Mouse (Mus musculus): Measurements from ENCODE around the gene Dpp3. TPM values are rescaled to one million over a fixed set of nuclear protein-coding genes. Genes with fewer than 3 reads are reported as not detected.

Dpp3 gene
- polyA plus RNA-seq, 1 experiment from 2014 or later = 117 TPM

- H3K4me2 ChIP-seq (replicated peaks) = no peak overlapping the region
- 62% methylated on average over 6 of the region's 6 CpGs for WGBS
- no peaks in the 10 kb centered on the region for H3K27me3 ChIP-seq
- no peak overlapping the region for H3K4me3 ChIP-seq (replicated peaks)
- H3K9ac ChIP-seq = no peak overlapping the region
- peaks cover 7% of the 10 kb centered on the region; the same call in 1 of the 2 replicates for H3K4me1 ChIP-seq
- H3K27ac ChIP-seq (replicated peaks) = no peak overlapping the region
- H3K36me3 ChIP-seq = peaks cover 17% of the 10 kb centered on the region; the same call in 1 of the 2 replicates
- ATAC-seq (ENCODE audit: insufficient number of reproducible peaks, low FRiP score, low TSS enrichment, low read depth) = no peak
- no peaks in the 10 kb centered on the region for H3K9me3 ChIP-seq (replicated peaks)
Observed at GRCm38 (mm10) chr19:4859081-4859480, 69.0 kb downstream of the Dpp3 start.

Other genes with a start within 250 kb of the Dpp3 start
- 2.6 and 5.4 TPM in 2 replicates for gene Gm960, start 229.6 kb downstream of the Dpp3 start, polyA plus RNA-seq (2015; fragmentation: Nextera tagmentation; extraction: Ambion mirVana)
- 5.3 TPM in 2 replicates for gene Sptbn2, start 217.1 kb downstream of the Dpp3 start, polyA plus RNA-seq (2015; fragmentation: Nextera tagmentation; extraction: Ambion mirVana)
- 64.3 and 65.5 TPM in 2 replicates for gene Rbm4b, start 171.8 kb downstream of the Dpp3 start, polyA plus RNA-seq (2015; fragmentation: Nextera tagmentation; extraction: Ambion mirVana)
- 66.5 and 70.2 TPM in 2 replicates for gene Rbm4, start 134.4 kb downstream of the Dpp3 start, polyA plus RNA-seq (2015; fragmentation: Nextera tagmentation; extraction: Ambion mirVana)
- 30.9 and 36.3 TPM in 2 replicates for gene Gm21992, start 116.7 kb downstream of the Dpp3 start, polyA plus RNA-seq (2015; fragmentation: Nextera tagmentation; extraction: Ambion mirVana)
- 74.1 and 74.5 TPM in 2 replicates for gene Rbm14, start 116.7 kb downstream of the Dpp3 start, polyA plus RNA-seq (2015; fragmentation: Nextera tagmentation; extraction: Ambion mirVana)
- gene Ccs, start 89.0 kb downstream of the Dpp3 start, polyA plus RNA-seq (2015; fragmentation: Nextera tagmentation; extraction: Ambion mirVana) = 69.4 and 73.8 TPM in 2 replicates
- 1.2 and 1.9 TPM in 2 replicates for gene Ccdc87, start 88.9 kb downstream of the Dpp3 start, polyA plus RNA-seq (2015; fragmentation: Nextera tagmentation; extraction: Ambion mirVana)
- gene Ctsf, start 73.2 kb downstream of the Dpp3 start, polyA plus RNA-seq (2015; fragmentation: Nextera tagmentation; extraction: Ambion mirVana) = 62.7 and 63.9 TPM in 2 replicates
- 29.6 and 33.7 TPM in 2 replicates for gene Actn3, start 50.4 kb downstream of the Dpp3 start, polyA plus RNA-seq (2015; fragmentation: Nextera tagmentation; extraction: Ambion mirVana)
- gene Zdhhc24, start 49.6 kb downstream of the Dpp3 start, polyA plus RNA-seq (2015; fragmentation: Nextera tagmentation; extraction: Ambion mirVana) = 14.0 and 14.9 TPM in 2 replicates
- gene Bbs1, start 21.7 kb downstream of the Dpp3 start, polyA plus RNA-seq (2015; fragmentation: Nextera tagmentation; extraction: Ambion mirVana) = 4.6 and 5.5 TPM in 2 replicates
- 5.0 and 5.1 TPM in 2 replicates for gene Peli3, start 14.8 kb upstream of the Dpp3 start, polyA plus RNA-seq (2015; fragmentation: Nextera tagmentation; extraction: Ambion mirVana)
- gene Mrpl11, start 33.9 kb upstream of the Dpp3 start, polyA plus RNA-seq (2015; fragmentation: Nextera tagmentation; extraction: Ambion mirVana) = 84.2 and 85.9 TPM in 2 replicates
- not detected in 2 replicates for gene Npas4, start 62.0 kb upstream of the Dpp3 start, polyA plus RNA-seq (2015; fragmentation: Nextera tagmentation; extraction: Ambion mirVana)
- gene Slc29a2, start 95.6 kb upstream of the Dpp3 start, polyA plus RNA-seq (2015; fragmentation: Nextera tagmentation; extraction: Ambion mirVana) = 3.5 and 4.9 TPM in 2 replicates
- gene B4gat1, start 110.5 kb upstream of the Dpp3 start, polyA plus RNA-seq (2015; fragmentation: Nextera tagmentation; extraction: Ambion mirVana) = 47.2 and 48.4 TPM in 2 replicates
- gene AC124502.3, start 110.6 kb upstream of the Dpp3 start, polyA plus RNA-seq (2015; fragmentation: Nextera tagmentation; extraction: Ambion mirVana) = 1.9 and 2.0 TPM in 2 replicates
- gene Brms1, start 113.1 kb upstream of the Dpp3 start, polyA plus RNA-seq (2015; fragmentation: Nextera tagmentation; extraction: Ambion mirVana) = 42.2 and 48.6 TPM in 2 replicates
- 2.6 and 4.4 TPM in 2 replicates for gene Rin1, start 122.2 kb upstream of the Dpp3 start, polyA plus RNA-seq (2015; fragmentation: Nextera tagmentation; extraction: Ambion mirVana)
- gene Cd248, start 139.8 kb upstream of the Dpp3 start, polyA plus RNA-seq (2015; fragmentation: Nextera tagmentation; extraction: Ambion mirVana) = 131 and 158 TPM in 2 replicates
- gene Tmem151a, start 157.2 kb upstream of the Dpp3 start, polyA plus RNA-seq (2015; fragmentation: Nextera tagmentation; extraction: Ambion mirVana) = 2.3 and 3.0 TPM in 2 replicates
- 111 and 119 TPM in 2 replicates for gene Yif1a, start 160.3 kb upstream of the Dpp3 start, polyA plus RNA-seq (2015; fragmentation: Nextera tagmentation; extraction: Ambion mirVana)
- 35.5 and 38.7 TPM in 2 replicates for gene Cnih2, start 170.2 kb upstream of the Dpp3 start, polyA plus RNA-seq (2015; fragmentation: Nextera tagmentation; extraction: Ambion mirVana)
- 256 and 270 TPM in 2 replicates for gene Rab1b, start 178.8 kb upstream of the Dpp3 start, polyA plus RNA-seq (2015; fragmentation: Nextera tagmentation; extraction: Ambion mirVana)
- 17.9 and 19.5 TPM in 2 replicates for gene Klc2, start 190.3 kb upstream of the Dpp3 start, polyA plus RNA-seq (2015; fragmentation: Nextera tagmentation; extraction: Ambion mirVana)